Mouse (Mus musculus): Measurements from ENCODE around the gene Kcne4.

The Kcne4 gene

DNA sequence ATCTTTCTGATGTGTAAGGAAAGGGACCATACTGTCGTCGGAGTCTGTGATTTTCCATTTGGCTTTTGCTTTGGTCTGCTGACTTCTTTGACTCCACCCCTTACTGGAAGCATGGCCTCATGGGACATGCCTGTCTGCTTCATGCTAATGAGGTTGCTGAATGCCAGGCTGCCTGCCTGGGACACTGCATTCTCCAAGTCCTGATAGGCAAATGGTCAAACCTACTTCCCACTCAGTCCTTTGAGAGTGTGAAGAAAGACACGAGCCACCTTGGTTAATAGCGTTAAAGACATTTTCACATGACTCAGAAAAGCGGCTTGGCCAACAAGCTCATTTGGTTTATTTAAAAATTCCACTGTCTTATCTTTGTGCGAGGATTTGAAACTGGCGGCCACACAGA is 43.5 kb downstream of the Kcne4 start:
- DNase-seq: no peak

DNA sequence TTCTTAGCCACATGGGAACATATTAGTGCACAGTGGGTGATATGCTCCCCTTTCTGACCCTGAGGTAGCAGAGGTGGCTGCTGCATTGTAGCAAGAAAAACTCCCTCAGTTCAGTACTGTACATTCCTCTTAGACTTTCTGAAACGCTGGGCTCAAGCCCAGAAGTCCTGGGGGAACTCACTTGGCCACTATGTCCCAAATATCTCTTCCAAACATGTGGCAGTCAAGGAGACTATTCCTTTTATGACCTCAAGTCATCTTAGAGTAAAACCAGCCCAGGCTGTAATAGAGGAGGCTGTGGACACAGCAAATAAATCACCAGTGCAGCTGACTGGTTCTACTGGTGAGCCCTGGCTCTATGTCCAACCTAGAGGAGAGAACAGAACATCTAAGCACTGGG is 45.7 kb downstream of the Kcne4 start:
- no peak for DNase-seq

DNA sequence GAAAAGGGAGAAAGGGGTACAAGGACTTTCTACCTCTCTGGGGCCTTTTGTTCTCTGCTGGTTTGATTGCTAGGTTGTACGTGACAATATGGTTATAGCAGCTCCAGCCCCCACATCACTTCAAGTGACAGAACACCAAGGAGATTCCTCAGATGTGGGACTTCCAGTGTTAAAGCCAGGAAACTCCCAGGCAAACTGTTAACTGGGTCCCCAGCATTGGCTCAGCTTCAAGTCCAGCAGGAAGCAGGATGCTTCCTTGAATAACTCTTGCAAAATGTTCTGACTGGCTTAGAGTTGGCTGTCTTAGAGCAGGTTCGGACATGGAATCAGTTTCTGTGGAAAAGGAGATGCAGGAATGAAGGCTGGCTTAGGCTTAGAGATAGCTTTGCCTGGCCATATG is 47.3 kb downstream of the Kcne4 start:
- DNase-seq: no peak

DNA sequence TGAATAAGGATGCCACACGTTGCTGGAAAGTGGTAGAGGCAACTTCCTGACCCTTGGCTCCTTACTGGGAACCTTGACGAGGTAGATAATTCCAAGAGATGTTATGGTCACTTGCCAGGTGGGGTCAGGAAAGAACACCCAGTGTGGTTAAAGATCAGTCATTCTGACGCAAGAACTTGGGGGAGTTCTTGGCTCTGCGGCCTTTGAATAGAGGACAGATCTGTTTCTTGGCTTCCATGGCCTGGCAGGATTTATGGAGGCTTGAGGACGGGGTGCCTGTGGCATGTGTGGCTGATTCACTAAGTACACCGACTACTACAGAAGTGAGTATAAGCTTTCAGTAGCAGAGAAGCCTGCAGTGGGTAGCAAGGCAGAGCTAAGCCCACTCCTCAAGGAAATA is 47.8 kb downstream of the Kcne4 start:
- DNase-seq: no peak

DNA sequence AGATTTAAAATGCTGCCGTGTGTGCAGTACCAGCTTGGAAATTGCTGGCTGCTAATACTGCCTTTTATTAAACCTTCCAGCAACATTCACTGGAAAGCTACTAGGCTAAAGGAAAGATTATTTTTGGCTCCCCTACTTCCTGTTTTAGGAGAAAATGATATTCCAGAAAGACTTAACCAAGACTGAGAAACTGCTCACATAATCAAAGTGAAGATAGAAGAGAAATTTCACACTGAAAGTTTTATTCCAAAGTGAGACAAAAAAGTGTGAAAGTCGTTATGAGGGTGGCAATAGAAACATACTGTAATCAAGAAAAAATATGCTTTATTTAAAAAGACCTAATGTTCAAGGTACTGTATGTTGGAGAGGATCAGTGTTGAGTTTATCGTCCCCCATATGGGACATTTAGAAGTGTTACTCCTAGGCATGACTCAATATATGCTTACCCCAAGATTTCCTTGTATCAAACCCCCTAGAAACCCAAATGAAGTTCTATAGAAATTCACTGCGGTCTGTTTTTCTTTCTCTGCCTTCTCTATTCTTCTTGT is 48.3 kb downstream of the Kcne4 start:
- DNase-seq: no peak

- no peak for DNase-seq
Measured at GRCm38 (mm10) chr1:78865991-78866390, 49.4 kb downstream of the Kcne4 start.

GRCm38 (mm10) chr1:78866455-78866854 is 49.9 kb downstream of the Kcne4 start:
- DNase-seq: no peak

Data from cerebellum, postnatal 25 days (tissue).